Mouse (Mus musculus) gastrocnemius, postnatal 4 days (tissue): ENCODE data around the gene Atp6v1f. TPM values are rescaled to one million over a fixed set of nuclear protein-coding genes. Genes with fewer than 3 reads are reported as not detected.
A peak's percentile ranks its signal among the peaks of the same experiment; 100 is the strongest.

Source experiments
- DNase-seq, 2 experiments: peaks; one replicate each; pipeline ENCODE4 v3.0.0; 2021 to 2022; ENCODE audit warnings: low spot score in 2 of 2, mixed read lengths in 2 of 2
- total RNA-seq, 2 experiments: library from RNA; stranded (reverse); gene quantifications; 2 replicates each; pipeline ENCODE4 v1.2.3; 2021

Gene Atp6v1f
- total RNA-seq, 2 experiments from 2014 or later, result 90.5 to 92.1 TPM

DNA sequence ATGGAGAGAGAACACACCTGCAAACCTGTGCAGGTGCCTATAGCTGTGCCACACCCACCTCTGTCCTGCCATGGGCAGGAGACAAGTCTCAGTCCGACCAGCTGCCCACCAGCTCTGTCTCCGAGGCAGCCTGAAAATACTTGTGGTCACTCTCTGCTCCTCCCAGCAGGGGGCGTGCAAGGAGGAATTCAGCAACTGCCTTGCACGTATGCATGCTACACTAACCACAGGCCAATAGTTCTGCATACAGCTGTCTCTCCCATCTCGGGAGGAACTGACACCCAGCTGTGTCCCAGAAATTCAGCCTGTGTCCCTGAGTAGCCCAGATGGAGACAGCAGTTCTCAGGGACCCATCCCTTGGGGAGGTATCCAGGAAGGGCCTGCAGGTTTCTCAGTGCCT is 49.6 kb downstream of the Atp6v1f start:
- peak; percentile 54 to 78 for DNase-seq

Other genes with a start within 250 kb of the Atp6v1f start
- 1 to 10 TPM; 7.5 to 9.5 TPM for gene Hilpda, start 195.2 kb upstream of the Atp6v1f start, total RNA-seq
- gene Fam71f2, start 188.1 kb upstream of the Atp6v1f start, total RNA-seq, result under 1 TPM in 1 of 2 experiments, not detected in 1; 0.31 TPM
- not detected for gene Fam71f1, start 148.6 kb upstream of the Atp6v1f start, total RNA-seq
- 100 to 1,000 TPM; 266 to 268 TPM for gene Calu, start 119.6 kb upstream of the Atp6v1f start, total RNA-seq
- under 1 TPM; 0.44 to 0.98 TPM for gene Opn1sw, start 79.2 kb upstream of the Atp6v1f start, total RNA-seq
- 10 to 100 TPM; 20.1 to 28.9 TPM for gene Ccdc136, start 71.4 kb upstream of the Atp6v1f start, total RNA-seq
- gene Flnc, start 34.5 kb upstream of the Atp6v1f start, total RNA-seq, result 100 to 1,000 TPM; 491 to 520 TPM
- gene Atp6v1fnb, start 3.7 kb downstream of the Atp6v1f start, total RNA-seq, result not detected
- gene Kcp, start 40.2 kb downstream of the Atp6v1f start, total RNA-seq, result 10 to 100 TPM; 37.6 to 40.5 TPM
- 1 to 10 TPM; 3.7 to 4.5 TPM for gene Irf5, start 58.9 kb downstream of the Atp6v1f start, total RNA-seq
- gene Tnpo3, start 142.2 kb downstream of the Atp6v1f start, total RNA-seq, result 10 to 100 TPM; 47.2 to 52.3 TPM
- gene Tspan33, start 226.5 kb downstream of the Atp6v1f start, total RNA-seq, result 1 to 10 TPM; 5.4 to 6.3 TPM